8 mouse cellular contexts compared by ENCODE assay signal in genomic region chrX:98890406-98891116, GRCm38 (mm10). TPM values are rescaled to one million over a fixed set of nuclear protein-coding genes. Genes with fewer than 3 reads are reported as not detected.
DNase-seq lines count a peak whose midpoint lies in the region; ATAC-seq and TF ChIP-seq lines count a peak whose summit lies in the region.

TSS of gene Ophn1 (minus strand) at chrX:98891025.

- H3K27ac ChIP-seq in cortical plate, adult 2 months (ENCODE audit: insufficient read depth, low read length): peak within 1 kb of the TSS; percentile 57
- H3K27ac ChIP-seq in hindbrain, postnatal 0 days: peak within 1 kb of the TSS; percentile 84

- peak within 1 kb of the TSS; percentile 57 for H3K4me2 ChIP-seq in hindbrain, postnatal 0 days (ENCODE audit: low read depth, low read length)

- peak within 1 kb of the TSS; percentile 61 for H3K9ac ChIP-seq in hindbrain, postnatal 0 days (replicated peaks; ENCODE audit: low read length)

- ATAC-seq in hindbrain, postnatal 0 days: peak; percentile 95

- TF ChIP-seq POLR2A in cortical plate, adult 2 months (IDR thresholded peaks at IDR 0.05; ENCODE audit: extremely low read depth, insufficient read depth, low read length): peak; percentile 62

- peak; percentile 85 for DNase-seq in adrenal gland, adult 2 months
- peak; percentile 61 for DNase-seq in gastrocnemius, postnatal 10 days
- peak; percentile 82 for DNase-seq in hindbrain, postnatal 0 days (ENCODE audit: low spot score)
- DNase-seq in left cerebral cortex, adult 8-10 months (ENCODE audit: low spot score in 2 of 2): peak; percentile 57 to 79
- peak; percentile 72 to 86 for DNase-seq in lung, postnatal 4 days
- peak; percentile 68 to 70 for DNase-seq in right cerebral cortex, adult 2 months (ENCODE audit: low spot score in 2 of 2)
- DNase-seq in T-cell, adult 2 months (ENCODE audit: low spot score): no peak

- 26% methylated on average over 42 of the region's 48 CpGs for WGBS in hindbrain, postnatal 0 days

- no peaks in the 10 kb centered on the region for H3K36me3 ChIP-seq in hindbrain, postnatal 0 days (ENCODE audit: insufficient read depth, low read length)

- TF ChIP-seq CTCF in cortical plate, adult 2 months (IDR thresholded peaks at IDR 0.05; ENCODE audit: extremely low read depth, insufficient read depth, low read length): no peak
- TF ChIP-seq CTCF in hindbrain, postnatal 0 days (IDR thresholded peaks at IDR 0.05; ENCODE audit: low read depth): peak; percentile 17

- no peaks in the 10 kb centered on the region; the same call in 1 of the 2 replicates for H3K4me1 ChIP-seq in cortical plate, adult 2 months (ENCODE audit: control insufficient read depth, insufficient read depth, low read length)
- H3K4me1 ChIP-seq in hindbrain, postnatal 0 days (ENCODE audit: insufficient read depth, low read length): no peaks in the 10 kb centered on the region

- peak within 1 kb of the TSS; percentile 85 for H3K4me3 ChIP-seq in cortical plate, adult 2 months (ENCODE audit: insufficient read depth, low read length)
- H3K4me3 ChIP-seq in hindbrain, postnatal 0 days (ENCODE audit: low read length): peak within 1 kb of the TSS; percentile 55

- no peaks in the 10 kb centered on the region for H3K9me3 ChIP-seq in hindbrain, postnatal 0 days (ENCODE audit: low read length)

- H3K27me3 ChIP-seq in hindbrain, postnatal 0 days (ENCODE audit: insufficient read depth, low read length): no peaks in the 10 kb centered on the region

RNA-seq across cellular contexts. Expression of gene Ophn1, which starts in this region (rescaled TPM):
- total RNA-seq in adrenal gland, adult 2 months (2021): 10 to 100 TPM; 17.2 to 18.8 TPM
- polyA plus RNA-seq in adrenal gland, adult 2 months (2012; rRNA removed): 6.2 and 6.4 TPM in 2 replicates
- polyA plus RNA-seq in cortical plate, adult 2 months (2012; rRNA removed): 28.3 and 31.4 TPM in 2 replicates
- 1 to 10 TPM; 7.1 to 8.7 TPM for total RNA-seq in gastrocnemius, postnatal 10 days (2021)
- 36.6 and 46.1 TPM in 2 replicates for total RNA-seq in hindbrain, postnatal 0 days (2014; rRNA removed)
- polyA plus RNA-seq in hindbrain, postnatal 0 days (2015; fragmentation: Nextera tagmentation; extraction: Ambion mirVana): 30.4 and 35.6 TPM in 2 replicates
- total RNA-seq in left cerebral cortex, adult 8-10 months (2022): 10 to 100 TPM; 34.9 to 42.3 (median 36.0) TPM
